Mouse (Mus musculus) kidney, embryonic 14.5 days (tissue): ENCODE results near the gene Fam49a. TPM values are rescaled to one million over a fixed set of nuclear protein-coding genes. Genes with fewer than 3 reads are reported as not detected.
"Not testable (repeated sequence)": the region's sequence is repeated elsewhere in the genome, so short reads cannot be mapped to it uniquely, and the experiment has no call there.

Experiments
- ATAC-seq: fragments of 200-750 bp; cut with Nextera tagmentation; 2 replicates; pipeline ENCODE4 v1.8.0; 2017; ENCODE audit warnings: moderate number of reproducible peaks, mild to moderate bottlenecking, moderate TSS enrichment, moderate library complexity; ENCODE audit not compliant: low FRiP score, low TSS enrichment
- H3K27ac ChIP-seq: fragments of 300-500 bp; sonication (generic); 2 replicates; pipeline ENCODE4 v1.5.1; 2014; ENCODE audit warnings: low read depth, mild to moderate bottlenecking, low read length, moderate library complexity, mixed read lengths
- H3K27me3 ChIP-seq: fragments of 300-500 bp; sonication (generic); 2 replicates; pipeline ENCODE4 v1.6.1; 2014; ENCODE audit warnings: mild to moderate bottlenecking, low read length; ENCODE audit not compliant: control insufficient read depth, insufficient read depth
- H3K36me3 ChIP-seq: fragments of 300-500 bp; sonication (generic); 2 replicates; pipeline ENCODE4 v1.6.1; 2014; ENCODE audit warnings: low read length, mixed read lengths; ENCODE audit not compliant: control insufficient read depth, insufficient read depth
- H3K4me1 ChIP-seq: fragments of 300-500 bp; sonication (generic); 2 replicates; pipeline ENCODE4 v1.6.1; 2014; ENCODE audit warnings: low read length, mixed read lengths; ENCODE audit not compliant: control insufficient read depth, insufficient read depth
- H3K4me2 ChIP-seq: fragments of 300-500 bp; sonication (generic); replicated peaks from 2 replicates; pipeline ENCODE4 v1.6.1; 2014; ENCODE audit warnings: low read depth, mild to moderate bottlenecking, low read length
- H3K4me3 ChIP-seq: fragments of 300-500 bp; sonication (generic); 2 replicates; pipeline ENCODE4 v1.5.1; 2014; ENCODE audit warnings: mild to moderate bottlenecking, low read length
- H3K9ac ChIP-seq: fragments of 300-500 bp; sonication (generic); 2 replicates; pipeline ENCODE4 v1.6.1; 2014; ENCODE audit warnings: low read depth, mild to moderate bottlenecking, low read length, moderate library complexity
- H3K9me3 ChIP-seq: fragments of 300-500 bp; sonication (generic); 2 replicates; pipeline ENCODE4 v1.6.1; 2016; ENCODE audit warnings: low read length; ENCODE audit not compliant: control insufficient read depth
- WGBS: fragments of 180-500 bp; shearing (Covaris S2); extraction: QIAGEN DNeasy Blood & Tissue Kit; methylation state at CpG from one replicate; pipeline ENCODE4 v1.1.7; 2014; 5-methylcytosine and 5-hydroxymethylcytosine counted together
- polyA plus RNA-seq: library from polyadenylated mRNA; unstranded; fragments of >200 nt; fragmentation: Nextera tagmentation; extraction: Ambion mirVana; gene quantifications from 2 replicates; pipeline ENCODE4 v1.2.1, GENCODE M21; 2014

Fam49a gene
- polyA plus RNA-seq, 1 experiment from 2014 or later = 8.7 TPM

- not testable (repeated sequence) for H3K4me2 ChIP-seq, ATAC-seq, H3K27me3 ChIP-seq, H3K36me3 ChIP-seq, H3K4me1 ChIP-seq, H3K9ac ChIP-seq, H3K27ac ChIP-seq, H3K9me3 ChIP-seq
- WGBS = 84% methylated on average over 22 of the region's 22 CpGs
- H3K4me3 ChIP-seq = peak overlapping the region; percentile 24; the same call in 1 of the 2 replicates
Measured at GRCm38 (mm10) chr12:12324266-12324665, 62.3 kb downstream of the Fam49a start.

- Histone ChIP-seq H3K36me3 (no peaks in the 10 kb centered on the region), H3K4me1 (no peaks in the 10 kb centered on the region), H3K4me3 (no peak overlapping the region), H3K27me3 (no peaks in the 10 kb centered on the region), H3K9ac (no peak overlapping the region), H3K9me3 (no peaks in the 10 kb centered on the region), H3K4me2 (no peak overlapping the region), H3K27ac (no peak overlapping the region)
- ATAC-seq = no peak
- 96% methylated on average over 11 of the region's 11 CpGs for WGBS
Measured at GRCm38 (mm10) chr12:12333526-12334310, 71.8 kb downstream of the Fam49a start.

GRCm38 (mm10) chr12:12334486-12334885 lies 72.5 kb downstream of the Fam49a start:
- Histone ChIP-seq H3K27ac (no peak overlapping the region), H3K36me3 (no peaks in the 10 kb centered on the region), H3K4me2 (no peak overlapping the region), H3K27me3 (no peaks in the 10 kb centered on the region), H3K9ac (no peak overlapping the region), H3K4me3 (no peak overlapping the region), H3K9me3 (no peaks in the 10 kb centered on the region), H3K4me1 (no peaks in the 10 kb centered on the region)
- WGBS = 91% methylated on average over 5 of the region's 5 CpGs
- no peak for ATAC-seq

DNA sequence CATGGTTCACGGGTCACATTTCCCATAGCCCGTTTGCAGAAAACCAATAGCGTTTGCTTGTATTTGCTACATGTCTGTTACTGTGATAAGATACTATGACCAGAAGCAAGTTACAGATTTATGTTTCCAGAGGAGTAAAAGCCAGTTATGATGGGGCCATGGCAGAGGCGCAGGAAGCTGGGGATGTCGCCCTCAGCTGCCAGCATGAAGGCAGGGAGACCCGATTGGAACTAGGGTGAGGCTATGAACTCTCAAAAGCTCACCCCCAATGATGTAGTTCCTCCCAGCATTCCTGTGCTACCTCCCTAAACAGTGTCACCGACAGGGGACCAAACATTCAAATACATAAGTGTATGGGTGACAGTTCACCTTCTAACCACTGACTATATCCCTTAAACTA lies 73.6 kb downstream of the Fam49a start:
- 90% methylated on average over 7 of the region's 7 CpGs for WGBS
- H3K4me3 ChIP-seq = no peak overlapping the region
- H3K4me1 ChIP-seq = no peaks in the 10 kb centered on the region
- H3K9ac ChIP-seq = no peak overlapping the region
- H3K36me3 ChIP-seq = no peaks in the 10 kb centered on the region
- H3K4me2 ChIP-seq = no peak overlapping the region
- no peaks in the 10 kb centered on the region for H3K27me3 ChIP-seq
- H3K27ac ChIP-seq = no peak overlapping the region
- no peaks in the 10 kb centered on the region for H3K9me3 ChIP-seq
- no peak for ATAC-seq

DNA sequence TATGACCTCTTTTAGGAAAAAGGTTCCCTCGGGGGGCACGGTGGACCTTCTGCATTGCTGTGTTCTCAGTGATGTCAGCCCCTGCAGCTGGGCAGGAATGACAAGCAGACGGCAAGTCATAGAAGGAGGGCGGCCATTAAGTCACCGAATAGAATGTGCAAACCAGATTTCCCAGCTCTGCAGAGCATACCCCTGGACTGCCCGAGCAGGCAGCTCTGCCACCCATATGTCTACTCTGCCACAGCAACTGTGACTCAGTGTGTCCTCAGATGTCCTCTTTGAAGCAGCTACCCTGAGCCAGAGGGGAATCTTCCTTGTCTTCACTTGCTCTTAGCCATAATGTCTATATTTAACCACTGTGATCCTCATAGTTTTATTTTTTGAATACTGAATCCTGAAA lies 75.4 kb downstream of the Fam49a start:
- no peaks in the 10 kb centered on the region for H3K4me1 ChIP-seq
- no peaks in the 10 kb centered on the region for H3K9me3 ChIP-seq
- no peaks in the 10 kb centered on the region for H3K27me3 ChIP-seq
- no peak overlapping the region for H3K27ac ChIP-seq
- no peak overlapping the region for H3K4me2 ChIP-seq
- no peak overlapping the region for H3K4me3 ChIP-seq
- H3K36me3 ChIP-seq = no peaks in the 10 kb centered on the region
- no peak for ATAC-seq
- H3K9ac ChIP-seq = no peak overlapping the region
- WGBS = 89% methylated on average over 6 of the region's 6 CpGs

DNA sequence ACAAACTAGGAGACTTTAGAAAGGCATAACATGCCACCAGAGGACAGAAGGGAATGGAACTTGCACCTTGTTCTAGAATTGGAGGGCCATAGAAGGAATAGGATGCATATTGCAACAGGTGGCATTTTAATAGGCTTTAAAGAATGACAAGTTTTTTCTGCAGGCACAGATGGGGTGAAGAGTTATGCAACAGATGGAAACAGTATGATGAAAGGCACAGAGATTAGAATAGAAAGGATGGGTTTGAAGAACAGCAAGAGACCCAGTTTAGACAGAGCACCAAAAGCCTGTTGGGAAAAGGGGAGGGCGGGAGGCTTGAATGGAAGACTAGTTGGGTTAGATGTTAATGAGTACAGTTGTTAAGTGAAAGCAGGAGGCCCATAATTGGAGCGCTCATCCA lies 81.4 kb downstream of the Fam49a start:
- H3K4me3 ChIP-seq = no peak overlapping the region
- H3K27ac ChIP-seq = no peak overlapping the region
- H3K4me1 ChIP-seq = no peaks in the 10 kb centered on the region
- no peaks in the 10 kb centered on the region for H3K36me3 ChIP-seq
- H3K27me3 ChIP-seq = no peaks in the 10 kb centered on the region
- 94% methylated on average over 2 of the region's 2 CpGs for WGBS
- H3K9me3 ChIP-seq = no peaks in the 10 kb centered on the region
- no peak overlapping the region for H3K4me2 ChIP-seq
- ATAC-seq = no peak
- no peak overlapping the region for H3K9ac ChIP-seq

DNA sequence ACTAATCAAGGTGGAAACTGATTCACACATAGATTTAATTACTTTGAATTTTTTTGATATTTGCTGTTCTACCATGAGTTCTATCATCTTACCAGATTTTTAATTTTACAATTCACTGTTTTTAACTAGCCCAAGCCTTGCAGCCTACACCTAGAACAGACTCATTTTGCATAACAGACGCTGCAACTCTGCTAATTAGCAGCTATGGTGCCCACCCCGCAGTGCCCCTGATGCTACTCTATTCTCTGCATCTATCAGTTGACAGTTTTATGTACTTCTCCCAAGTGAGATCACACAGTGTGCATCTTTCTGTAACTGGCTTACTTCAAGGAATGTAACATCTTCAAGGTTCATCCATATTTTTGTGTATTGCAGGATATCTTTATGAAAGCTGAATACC lies 86.7 kb downstream of the Fam49a start:
- H3K4me3 ChIP-seq = no peak overlapping the region
- no peak for ATAC-seq
- H3K4me1 ChIP-seq = peaks cover 7% of the 10 kb centered on the region
- no peaks in the 10 kb centered on the region for H3K27me3 ChIP-seq
- no peak overlapping the region for H3K4me2 ChIP-seq
- no peak overlapping the region for H3K27ac ChIP-seq
- H3K9me3 ChIP-seq = no peaks in the 10 kb centered on the region
- WGBS = 73% methylated on average over 2 of the region's 2 CpGs
- H3K9ac ChIP-seq = no peak overlapping the region
- no peaks in the 10 kb centered on the region for H3K36me3 ChIP-seq

GRCm38 (mm10) chr12:12349645-12350288 lies 87.8 kb downstream of the Fam49a start:
- Histone ChIP-seq H3K4me1 (peaks cover 7% of the 10 kb centered on the region), H3K4me2 (no peak overlapping the region), H3K4me3 (no peak overlapping the region), H3K27me3 (no peaks in the 10 kb centered on the region), H3K27ac (no peak overlapping the region), H3K36me3 (no peaks in the 10 kb centered on the region), H3K9me3 (no peaks in the 10 kb centered on the region), H3K9ac (no peak overlapping the region)
- 77% methylated on average over 6 of the region's 6 CpGs for WGBS
- ATAC-seq = no peak

- H3K27ac ChIP-seq = no peak overlapping the region
- no peak overlapping the region for H3K4me3 ChIP-seq
- no peaks in the 10 kb centered on the region for H3K36me3 ChIP-seq
- H3K9ac ChIP-seq = no peak overlapping the region
- no peaks in the 10 kb centered on the region for H3K9me3 ChIP-seq
- no peaks in the 10 kb centered on the region for H3K27me3 ChIP-seq
- no peak for ATAC-seq
- H3K4me1 ChIP-seq = peaks cover 7% of the 10 kb centered on the region
- WGBS = 31% methylated on average over 11 of the region's 11 CpGs
- H3K4me2 ChIP-seq = no peak overlapping the region
Measured at GRCm38 (mm10) chr12:12351816-12352552, 90.0 kb downstream of the Fam49a start.
